Mouse (Mus musculus) erythroblast, embryonic 14.5 days (primary cell): ENCODE data around the gene Apol7e.
"Not testable (repeated sequence)": the region's sequence is repeated elsewhere in the genome, so short reads cannot be mapped to it uniquely, and the experiment has no call there.

ENCODE experiments used
- GATA1 ChIP-seq: IDR thresholded peaks from 2 replicates; pipeline ENCODE4 v1.6.1; 2012; ENCODE audit warnings: low read length, inconsistent platforms, mixed read lengths
- TAL1 ChIP-seq: IDR thresholded peaks from 3 replicates; pipeline ENCODE4 v1.6.1; 2012; ENCODE audit warnings: low read length, inconsistent platforms, mixed read lengths

GRCm38 (mm10) chr15:77694687-77695295 is 3.9 kb upstream of the Apol7e start:
- not testable (repeated sequence) for TF ChIP-seq TAL1, GATA1
